Mouse (Mus musculus) G1E-ER4 (cell line): ENCODE measurements around the gene Pard3. TPM values are rescaled to one million over a fixed set of nuclear protein-coding genes. Genes with fewer than 3 reads are reported as not detected.

Experiments used
- GATA1 ChIP-seq: IDR thresholded peaks from one replicate; pipeline ENCODE4 v1.8.0; 2012; ENCODE audit warnings: low read length, inconsistent platforms
- polyA plus RNA-seq: library from polyadenylated mRNA; stranded (reverse); fragments of >175 nt; gene quantifications from 2 replicates; pipeline ENCODE4 v1.2.3, GENCODE M21; 2012

Gene Pard3
- polyA plus RNA-seq, 1 experiment = 0.09 TPM

DNA sequence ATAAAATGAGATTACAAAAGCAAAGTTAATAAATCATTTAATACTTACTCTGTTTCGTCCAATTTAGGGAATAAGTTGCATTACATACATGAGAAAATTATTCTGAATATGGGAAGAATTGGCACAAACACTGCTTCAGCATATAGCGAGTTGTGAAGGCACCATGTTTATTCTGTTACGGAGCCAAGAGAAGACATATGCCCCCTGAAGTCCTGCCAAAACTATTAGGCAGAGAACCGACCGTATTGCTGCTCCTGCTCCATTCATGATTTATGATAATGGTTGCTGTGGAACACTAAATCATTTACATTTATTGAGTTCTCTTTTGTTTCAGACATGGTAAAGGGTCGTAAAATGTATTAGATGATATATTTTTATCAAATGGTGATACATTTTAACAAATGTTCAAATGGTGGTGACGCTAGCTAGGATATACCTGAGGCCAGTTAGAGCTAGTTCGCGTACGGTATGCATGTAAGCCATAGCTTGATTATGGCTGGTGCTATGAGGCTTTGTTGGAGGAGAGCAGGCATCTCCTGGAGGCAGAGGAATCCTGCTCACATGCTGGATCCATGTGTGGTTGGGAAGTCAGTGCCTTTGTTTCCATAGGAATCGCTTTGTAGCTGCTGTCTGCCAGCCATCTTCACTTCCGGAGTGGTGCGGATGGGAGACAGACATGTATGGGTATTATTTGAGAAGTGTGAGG lies 360.7 kb downstream of the Pard3 start:
- no peak for TF ChIP-seq GATA1

DNA sequence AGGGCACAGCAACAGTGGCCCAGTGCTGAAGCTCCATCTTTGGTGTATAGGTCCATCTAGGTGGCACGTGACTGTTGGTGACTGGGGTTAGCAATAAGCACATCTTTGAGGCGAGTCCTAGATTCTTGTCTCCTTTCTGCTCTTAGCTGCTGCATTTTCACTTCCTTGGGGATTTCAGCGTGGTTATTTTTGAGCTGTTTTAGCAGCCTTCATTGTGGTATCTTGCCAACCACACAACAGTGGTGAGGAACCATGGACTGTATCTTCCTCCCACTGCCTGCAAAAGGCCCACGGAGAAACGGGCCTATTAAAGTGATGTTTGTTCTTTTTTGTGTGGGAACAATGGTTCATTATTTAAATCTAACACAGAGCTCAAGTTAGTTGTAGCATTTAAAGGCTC lies 363.2 kb downstream of the Pard3 start:
- no peak for TF ChIP-seq GATA1

DNA sequence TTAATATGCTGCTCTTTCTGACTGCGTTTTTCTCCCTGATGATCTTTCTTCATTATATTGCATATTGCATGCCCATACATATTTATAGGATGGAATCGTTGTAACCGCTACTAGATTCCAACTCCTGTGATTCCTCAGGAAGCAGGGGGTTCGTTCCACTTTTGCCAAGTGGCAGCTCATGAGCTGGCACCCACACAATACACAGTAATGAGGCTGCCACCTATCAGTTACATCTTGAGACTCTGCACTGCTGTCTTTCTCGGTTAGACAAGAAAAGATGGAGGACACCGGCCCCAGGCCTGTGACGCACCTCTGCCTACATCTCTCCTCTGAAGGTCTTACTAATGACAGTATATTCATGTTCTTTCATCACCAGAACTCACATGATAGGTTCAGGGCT lies 364.3 kb downstream of the Pard3 start:
- no peak for TF ChIP-seq GATA1

DNA sequence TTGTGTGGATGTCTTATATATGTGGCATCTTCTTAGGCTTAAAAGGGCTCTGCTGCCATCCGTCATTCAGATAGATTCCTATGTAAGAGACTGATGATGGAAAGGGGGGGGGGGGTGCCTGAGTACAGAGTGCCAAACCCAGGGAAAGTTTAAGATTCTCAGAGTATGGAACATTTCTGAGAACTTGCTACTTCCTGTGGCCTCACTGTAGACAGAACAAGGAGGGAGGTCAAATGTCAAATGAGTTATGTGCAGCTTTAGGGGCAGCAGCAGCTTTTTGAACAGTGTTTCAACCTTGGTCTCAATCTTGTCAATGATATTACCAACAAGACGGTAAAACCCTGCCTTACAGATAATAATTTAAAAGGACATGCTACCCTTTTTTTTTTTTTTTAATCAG lies 367.5 kb downstream of the Pard3 start:
- no peak for TF ChIP-seq GATA1

DNA sequence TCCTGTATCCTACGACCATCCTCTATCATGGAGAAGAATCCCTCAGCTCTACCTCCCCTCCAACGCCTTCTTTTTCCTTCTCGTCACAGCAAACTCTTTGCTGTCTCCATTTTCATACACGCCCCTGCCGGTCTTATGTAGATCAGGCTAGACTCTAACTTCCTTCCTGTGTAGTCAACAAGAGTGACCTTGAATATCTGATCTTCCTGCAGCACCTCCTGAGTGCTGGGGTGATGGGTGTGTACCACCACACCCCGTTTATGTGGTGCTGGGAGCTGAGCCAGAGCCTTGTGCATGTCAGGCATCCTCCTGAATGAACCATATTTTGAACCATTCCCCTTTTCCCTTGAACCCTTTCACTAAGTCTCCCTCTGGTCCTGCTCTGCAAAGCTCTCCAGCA lies 372.3 kb downstream of the Pard3 start:
- no peak for TF ChIP-seq GATA1

DNA sequence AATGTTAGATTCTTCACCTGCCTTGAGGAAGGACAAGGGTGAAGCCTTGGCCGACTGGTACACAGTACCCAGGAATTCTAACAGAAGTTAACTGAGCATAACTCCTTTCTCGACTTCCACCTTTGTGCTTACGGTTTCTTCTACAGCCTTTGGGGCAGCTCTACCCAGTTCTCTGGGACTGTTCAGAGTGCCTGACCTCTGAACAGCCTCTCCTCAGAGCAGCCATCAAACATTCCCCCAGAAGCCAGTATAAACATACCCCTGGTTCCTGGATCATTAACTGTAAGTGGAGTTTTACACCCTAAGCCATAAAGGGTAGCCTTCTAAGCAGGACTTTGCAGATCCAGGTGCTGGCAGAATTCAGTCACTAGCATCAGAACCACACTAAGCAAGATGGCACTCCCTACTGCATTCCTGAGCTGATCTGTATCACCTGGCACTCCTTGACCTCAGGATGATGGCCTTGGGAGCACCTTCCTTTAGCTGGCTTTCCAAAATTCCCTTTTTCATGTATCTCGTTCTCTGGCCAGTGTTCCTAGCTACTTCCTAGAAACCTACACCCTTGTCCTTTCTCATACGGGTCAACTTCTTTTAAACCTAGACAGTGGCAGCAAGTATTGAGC lies 374.0 kb downstream of the Pard3 start:
- TF ChIP-seq GATA1 = no peak

DNA sequence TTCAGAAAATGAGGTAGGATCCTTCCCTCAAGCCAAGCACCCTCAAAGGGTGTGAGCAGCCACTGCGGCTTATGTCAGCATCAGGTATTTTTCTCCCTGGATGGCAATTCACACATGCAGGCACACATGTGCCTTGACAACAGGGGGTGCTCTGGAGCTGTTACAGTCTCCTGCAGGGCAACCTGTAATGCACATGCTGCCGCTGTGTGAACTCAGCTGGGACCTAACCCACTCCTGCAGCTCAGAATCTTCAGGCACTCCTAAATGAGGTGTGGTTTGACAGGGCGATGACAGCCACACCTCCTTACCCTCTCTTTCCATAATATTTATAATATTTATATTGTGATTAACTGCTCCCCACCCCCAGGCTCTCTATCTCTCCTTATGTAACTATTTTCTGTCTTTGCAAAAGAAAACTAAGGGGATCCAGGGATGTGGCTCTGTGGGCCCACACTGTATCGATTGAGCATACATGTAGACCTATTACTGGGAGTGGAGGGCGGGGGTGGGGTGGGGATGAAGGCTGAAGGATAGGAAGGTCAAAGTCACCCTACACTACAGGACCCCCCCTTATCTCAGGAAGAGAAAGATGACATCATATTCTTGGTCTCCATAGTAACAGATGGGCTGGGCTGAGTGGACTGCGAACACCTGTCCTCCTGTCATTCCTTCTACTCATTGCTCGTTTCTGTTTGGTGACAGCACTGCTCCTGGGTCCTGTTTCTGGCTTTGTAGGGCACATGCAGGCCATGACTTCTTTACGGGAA lies 375.1 kb downstream of the Pard3 start:
- TF ChIP-seq GATA1 = no peak

DNA sequence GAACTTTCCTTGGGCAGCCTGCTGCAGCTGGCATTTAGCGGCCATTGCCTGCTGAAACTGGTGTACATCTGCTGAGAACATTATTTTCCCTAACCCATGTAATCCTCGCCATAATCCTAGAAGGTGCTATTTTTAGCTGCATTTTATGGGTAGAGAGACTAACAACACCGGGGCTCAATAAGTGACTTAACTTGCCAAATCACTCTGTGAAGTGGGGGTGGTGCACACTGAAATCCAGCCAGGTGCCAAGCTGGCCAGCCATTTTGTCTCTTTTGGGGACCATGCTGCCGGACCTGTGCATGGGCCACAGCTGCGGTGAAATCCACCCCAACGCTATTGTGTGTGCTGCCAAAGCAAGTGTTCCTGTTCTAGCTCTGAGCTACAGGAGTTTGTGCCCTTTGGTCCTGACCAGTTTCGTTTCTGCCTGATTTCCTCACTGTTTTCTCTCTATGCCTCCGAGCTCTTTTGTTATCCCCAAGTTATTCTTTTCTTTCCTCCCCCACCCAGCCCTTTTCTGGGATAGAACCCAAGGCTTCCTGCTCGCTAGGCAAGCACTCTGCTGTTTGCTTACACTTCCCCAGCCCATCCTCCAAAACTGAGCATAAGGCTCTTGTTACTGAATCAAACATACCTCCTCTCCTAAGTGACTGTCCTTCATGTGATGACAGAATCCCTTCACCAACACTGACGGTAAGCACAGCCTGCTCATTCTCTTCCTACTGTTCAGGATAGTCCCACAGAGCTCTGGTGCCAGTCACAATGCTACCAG lies 375.9 kb downstream of the Pard3 start:
- TF ChIP-seq GATA1 = no peak

DNA sequence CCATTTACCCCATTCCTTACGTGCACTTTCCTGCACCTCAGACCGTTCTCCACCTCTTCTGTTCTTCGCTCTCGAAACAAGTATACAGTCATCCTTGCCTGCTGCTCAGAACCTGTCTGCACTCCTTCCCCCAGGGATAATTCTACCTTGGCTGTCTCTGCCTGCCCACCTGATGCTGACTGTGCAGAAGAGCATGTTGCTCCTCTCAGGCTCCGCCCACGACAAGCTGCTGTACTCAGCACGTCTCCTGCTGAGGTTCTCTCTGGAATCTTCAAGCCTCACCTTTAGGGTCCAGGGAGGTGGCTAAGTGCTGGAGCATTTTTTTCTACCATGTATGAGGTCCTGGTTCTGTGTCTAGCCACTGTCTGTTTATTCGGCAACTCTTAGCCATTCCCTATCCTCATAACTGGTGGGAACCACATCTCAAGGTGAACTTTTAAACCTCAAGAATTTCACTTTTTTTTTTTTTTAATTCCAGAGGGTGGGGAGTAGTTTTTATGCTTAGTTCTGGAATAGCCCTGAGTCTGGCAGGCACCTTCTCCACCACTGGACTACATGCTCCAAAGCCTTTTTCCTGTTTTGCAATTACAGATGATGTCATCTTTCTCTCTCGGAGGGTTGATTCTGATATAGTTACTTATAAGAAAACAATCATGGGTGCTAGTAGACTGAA lies 376.6 kb downstream of the Pard3 start:
- no peak for TF ChIP-seq GATA1

DNA sequence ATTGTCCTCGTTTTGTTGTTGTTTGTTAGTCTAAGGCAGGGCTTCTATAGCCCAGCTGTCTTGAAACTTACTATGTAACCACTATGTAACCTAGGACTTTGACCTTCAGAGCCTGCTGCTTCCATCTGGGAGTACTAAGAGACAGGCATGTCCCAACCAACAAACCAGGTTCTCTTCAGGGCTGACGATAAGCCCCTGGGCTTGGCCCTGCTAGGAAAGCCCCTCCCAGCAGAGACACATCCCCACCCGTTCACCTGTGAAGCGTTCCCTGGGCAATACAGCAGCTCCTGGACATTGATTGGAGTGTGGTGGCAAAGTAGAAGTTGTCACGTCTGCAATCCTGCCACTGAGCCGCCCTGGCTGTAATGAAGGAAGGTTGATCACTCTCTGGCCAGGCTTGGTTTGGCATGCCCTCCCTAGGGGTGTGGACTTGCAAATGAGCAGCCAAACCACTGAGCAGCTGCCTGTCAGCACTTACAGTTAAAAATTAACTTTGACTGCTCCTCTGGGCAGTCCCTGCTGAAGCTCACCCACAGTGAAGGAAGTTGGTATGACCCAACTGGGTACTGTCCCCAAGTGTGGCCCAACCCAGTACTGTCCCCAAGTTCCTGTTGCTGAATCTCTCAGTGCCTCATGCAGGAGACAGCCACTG lies 377.3 kb downstream of the Pard3 start:
- no peak for TF ChIP-seq GATA1

DNA sequence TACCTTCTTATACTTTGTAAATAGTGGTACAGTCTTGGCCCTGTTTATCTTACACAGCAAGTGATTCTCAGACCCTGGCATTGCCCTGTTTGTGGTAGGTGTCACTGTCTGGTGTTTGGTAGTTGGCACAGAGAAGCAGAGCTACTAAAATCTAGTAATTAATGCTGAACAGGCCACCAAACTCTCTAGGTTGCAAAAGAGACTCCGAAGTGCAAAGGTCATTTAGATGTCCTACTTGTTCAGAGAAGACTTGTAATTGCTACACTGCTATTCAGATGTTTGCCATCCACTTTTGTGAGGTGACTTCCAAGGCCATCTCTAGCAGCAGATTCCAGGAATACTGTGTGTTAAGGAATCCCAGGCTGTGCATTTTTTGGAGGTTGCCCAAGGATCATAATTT lies 383.7 kb downstream of the Pard3 start:
- TF ChIP-seq GATA1 = no peak

DNA sequence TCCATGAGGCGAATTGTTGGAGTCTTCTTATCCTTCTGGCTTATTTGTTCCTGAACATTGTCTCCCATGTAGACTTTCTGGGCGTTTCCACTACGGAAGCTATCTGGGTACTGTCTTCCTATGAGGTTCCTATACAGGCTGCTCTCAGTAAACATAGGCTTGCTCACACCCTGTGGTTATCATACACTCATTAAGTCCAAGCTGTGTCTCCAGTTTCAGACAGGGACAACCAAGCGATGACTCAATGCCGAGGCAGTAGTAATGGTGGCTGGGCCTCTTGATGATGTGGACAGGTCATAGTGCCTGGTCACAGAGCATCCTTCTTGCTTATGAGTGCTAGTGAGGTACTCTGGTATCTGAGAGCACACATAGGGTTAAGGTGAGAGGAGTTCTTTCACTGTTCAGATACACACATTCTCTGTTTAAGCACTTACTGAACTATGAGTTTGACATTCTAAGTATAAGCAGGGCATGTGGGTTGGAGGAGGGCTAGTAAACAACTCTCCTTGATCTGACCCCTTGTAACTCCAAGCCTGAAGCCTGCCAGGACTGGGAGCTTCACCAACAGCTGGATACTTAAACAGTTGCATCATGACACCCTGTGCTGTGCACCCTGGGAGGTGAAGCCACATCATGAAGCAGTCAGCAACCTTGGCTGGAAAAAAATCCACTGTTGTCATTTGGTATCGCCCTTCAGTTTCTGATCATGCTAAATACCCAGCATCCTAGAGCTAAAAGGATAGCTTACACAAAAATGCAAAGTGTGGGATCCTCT lies 385.6 kb downstream of the Pard3 start:
- TF ChIP-seq GATA1 = no peak

DNA sequence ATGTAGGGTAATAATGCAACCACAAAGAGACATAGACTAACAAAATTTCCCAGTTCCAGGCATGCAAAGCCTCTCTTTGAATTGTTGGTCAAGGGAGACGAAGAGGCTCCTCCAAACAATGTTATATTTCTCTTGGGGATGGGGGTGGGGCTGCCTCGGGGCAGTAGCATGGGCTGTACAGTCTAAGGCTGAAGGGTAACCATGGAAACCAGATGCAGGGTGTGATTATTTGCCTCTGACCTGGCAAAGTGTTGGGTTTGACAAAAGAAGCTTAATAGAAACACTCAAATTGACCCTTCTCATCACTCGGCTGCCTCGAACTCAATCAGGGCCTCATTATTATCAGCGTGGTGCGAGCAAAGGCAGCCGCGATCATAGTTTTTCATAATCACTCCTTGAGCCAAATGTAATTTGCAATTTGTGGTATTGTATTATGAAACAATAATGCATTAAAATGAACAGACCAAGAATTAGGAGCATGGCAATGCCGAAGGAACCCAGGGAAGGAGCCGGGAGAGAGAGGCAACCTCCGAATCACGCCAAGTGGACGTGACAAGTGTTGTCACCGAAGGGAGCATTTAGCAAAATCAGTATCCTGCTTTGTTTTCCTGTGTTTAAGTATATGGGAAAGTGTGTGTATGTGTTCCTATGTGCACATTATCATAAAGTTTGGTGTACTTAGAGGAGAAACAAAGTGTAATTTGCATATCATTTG lies 387.4 kb downstream of the Pard3 start:
- TF ChIP-seq GATA1 = no peak

DNA sequence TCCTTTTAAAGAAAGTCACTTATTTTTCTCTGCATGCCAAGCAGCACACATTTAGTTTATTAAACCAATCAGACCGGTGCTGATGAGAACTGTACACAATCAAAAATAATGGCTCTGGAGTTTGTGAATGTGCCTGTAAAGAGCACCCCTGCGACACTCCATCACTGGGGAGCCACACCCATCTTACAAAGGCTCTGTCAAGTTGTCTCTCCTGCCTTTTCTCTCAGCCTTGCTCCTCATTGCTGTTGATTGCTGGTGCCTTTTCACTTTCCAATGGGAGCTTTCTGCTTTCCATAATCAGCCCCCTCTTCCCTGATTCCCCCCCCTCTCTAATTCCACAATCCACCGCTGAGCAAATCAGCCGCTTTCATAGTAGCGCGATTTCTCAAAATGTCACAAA lies 388.7 kb downstream of the Pard3 start:
- no peak for TF ChIP-seq GATA1
